Mouse (Mus musculus) kidney, embryonic 15.5 days (tissue): ENCODE results near the gene Oasl1. TPM values are rescaled to one million over a fixed set of nuclear protein-coding genes. Genes with fewer than 3 reads are reported as not detected.

Experiments
- ATAC-seq: fragments of 200-750 bp; cut with Nextera tagmentation; replicated peaks from 2 replicates; pipeline ENCODE4 v1.8.0; 2017; ENCODE audit warnings: moderate TSS enrichment; ENCODE audit not compliant: low FRiP score
- H3K27ac ChIP-seq: fragments of 300-500 bp; sonication (generic); 2 replicates; pipeline ENCODE4 v1.5.1; 2015; ENCODE audit warnings: mild to moderate bottlenecking, inconsistent platforms
- H3K27me3 ChIP-seq: fragments of 300-500 bp; sonication (generic); 2 replicates; pipeline ENCODE4 v1.6.1; 2015; ENCODE audit warnings: inconsistent platforms
- H3K36me3 ChIP-seq: fragments of 300-500 bp; sonication (generic); 2 replicates; pipeline ENCODE4 v1.6.1; 2015; ENCODE audit warnings: inconsistent platforms
- H3K4me1 ChIP-seq: fragments of 300-500 bp; sonication (generic); 2 replicates; pipeline ENCODE4 v1.6.1; 2015; ENCODE audit warnings: inconsistent platforms
- H3K4me2 ChIP-seq: fragments of 300-500 bp; sonication (generic); 2 replicates; pipeline ENCODE4 v1.6.1; 2015; ENCODE audit warnings: moderate library complexity, mild to moderate bottlenecking, inconsistent platforms
- H3K4me3 ChIP-seq: fragments of 300-500 bp; sonication (generic); replicated peaks from 2 replicates; pipeline ENCODE4 v1.5.1; 2015; ENCODE audit warnings: mild to moderate bottlenecking, inconsistent platforms
- H3K9ac ChIP-seq: fragments of 300-500 bp; sonication (generic); 2 replicates; pipeline ENCODE4 v1.6.1; 2015; ENCODE audit warnings: mild to moderate bottlenecking, inconsistent platforms
- H3K9me3 ChIP-seq: fragments of 300-500 bp; sonication (generic); replicated peaks from 2 replicates; pipeline ENCODE4 v1.6.1; 2016; ENCODE audit warnings: inconsistent platforms
- WGBS: fragments of 180-500 bp; shearing (Covaris S2); methylation state at CpG from one replicate; pipeline ENCODE4 v1.1.7; 2015; ENCODE audit warnings: mixed read lengths; 5-methylcytosine and 5-hydroxymethylcytosine counted together
- polyA plus RNA-seq: library from polyadenylated mRNA; unstranded; fragments of >200 nt; fragmentation: Nextera tagmentation; extraction: Ambion mirVana; gene quantifications from 2 replicates; pipeline ENCODE4 v1.2.1, GENCODE M21; 2015

Gene Oasl1
- polyA plus RNA-seq, 1 experiment from 2014 or later = 2.0 TPM

DNA sequence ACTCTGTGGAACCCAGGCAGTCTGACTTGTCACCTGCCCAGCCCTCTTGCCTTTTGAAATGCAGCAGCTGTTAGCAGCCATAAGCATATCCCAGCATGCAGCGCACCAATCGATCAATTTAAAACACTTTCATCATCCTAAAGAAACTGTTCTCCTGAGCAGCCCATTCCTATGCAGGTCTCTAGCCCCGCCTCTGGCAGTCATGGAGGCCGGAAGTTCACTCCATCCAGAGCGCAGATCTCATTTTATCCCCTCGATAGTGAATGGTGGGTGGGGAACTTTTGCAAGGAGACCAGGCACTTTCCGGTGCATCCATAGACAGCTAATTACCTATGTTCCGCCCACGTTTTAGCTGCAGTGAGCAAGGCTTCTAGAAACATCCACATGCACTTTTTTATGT is 49.2 kb downstream of the Oasl1 start:
- Histone ChIP-seq H3K36me3 (no peaks in the 10 kb centered on the region), H3K4me1 (peaks cover 38% of the 10 kb centered on the region), H3K4me3 (peak overlapping the region; percentile 49), H3K27me3 (0 out of 2 replicates have a peak, but pooled peaks cover 4% of the 10 kb centered on the region), H3K27ac (no peak overlapping the region), H3K9me3 (no peaks in the 10 kb centered on the region), H3K4me2 (peak overlapping the region; percentile 54), H3K9ac (no peak overlapping the region)
- ATAC-seq = no peak
- 77% methylated on average over 9 of the region's 9 CpGs for WGBS

- H3K4me2 ChIP-seq = no peak overlapping the region
- no peaks in the 10 kb centered on the region for H3K9me3 ChIP-seq
- no peak for ATAC-seq
- H3K4me1 ChIP-seq = peaks cover 28% of the 10 kb centered on the region
- no peak overlapping the region for H3K9ac ChIP-seq
- no peak overlapping the region for H3K4me3 ChIP-seq
- H3K27me3 ChIP-seq = 0 out of 2 replicates have a peak, but pooled peaks cover 2% of the 10 kb centered on the region
- H3K27ac ChIP-seq = no peak overlapping the region
- no peaks in the 10 kb centered on the region for H3K36me3 ChIP-seq
- WGBS = 79% methylated on average over 8 of the region's 8 CpGs
Measured at GRCm38 (mm10) chr5:114973131-114973530, 50.1 kb downstream of the Oasl1 start.

DNA sequence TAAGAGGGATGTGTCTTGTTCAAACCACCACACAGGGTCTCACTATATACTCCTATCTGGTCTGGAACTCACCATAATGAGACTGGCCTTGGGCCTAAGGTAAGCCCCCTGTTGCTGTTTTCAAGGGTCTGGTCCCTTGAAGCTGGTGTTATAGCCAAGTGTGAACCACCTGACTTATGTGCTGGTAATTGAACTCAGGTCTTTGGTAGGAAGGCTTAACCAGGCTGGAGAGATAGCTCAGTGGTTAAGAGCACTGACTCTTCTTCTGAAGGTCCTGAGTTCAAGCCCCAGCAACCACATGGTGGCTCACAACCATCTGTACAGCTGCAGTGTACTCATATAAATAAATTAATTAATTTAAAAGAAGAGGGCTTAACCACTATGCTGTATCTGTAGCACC is 53.9 kb downstream of the Oasl1 start:
- Histone ChIP-seq H3K4me3 (no peak overlapping the region), H3K27ac (no peak overlapping the region), H3K4me1 (peaks cover 35% of the 10 kb centered on the region), H3K27me3 (no peaks in the 10 kb centered on the region), H3K9me3 (no peaks in the 10 kb centered on the region), H3K9ac (no peak overlapping the region), H3K4me2 (no peak overlapping the region), H3K36me3 (no peaks in the 10 kb centered on the region)
- ATAC-seq = no peak

- H3K27ac ChIP-seq = no peak overlapping the region
- peaks cover 29% of the 10 kb centered on the region for H3K4me1 ChIP-seq
- no peak overlapping the region for H3K4me3 ChIP-seq
- H3K9me3 ChIP-seq = no peaks in the 10 kb centered on the region
- WGBS = 66% methylated on average over 11 of the region's 11 CpGs
- H3K36me3 ChIP-seq = no peaks in the 10 kb centered on the region
- no peaks in the 10 kb centered on the region for H3K27me3 ChIP-seq
- no peak overlapping the region for H3K4me2 ChIP-seq
- no peak for ATAC-seq
- H3K9ac ChIP-seq = no peak overlapping the region
Measured at GRCm38 (mm10) chr5:114978473-114978872, 55.4 kb downstream of the Oasl1 start.

DNA sequence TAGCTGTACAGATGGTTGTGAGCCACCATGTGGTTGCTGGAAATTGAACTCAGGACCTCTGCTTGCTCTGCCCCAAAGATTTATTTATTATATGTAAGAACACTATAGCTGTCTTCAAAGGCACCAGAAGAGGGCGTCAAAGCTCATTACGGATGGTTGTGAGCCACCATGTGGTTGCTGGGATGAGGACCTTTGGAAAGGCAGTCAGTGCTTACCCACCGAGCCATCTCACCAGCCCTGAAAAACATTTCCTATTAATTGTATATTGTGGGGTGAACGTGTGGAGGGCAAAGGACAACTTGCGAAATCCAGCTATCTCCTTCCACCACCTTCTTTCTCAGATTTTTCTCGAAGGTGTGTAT is 55.8 kb downstream of the Oasl1 start:
- ATAC-seq = no peak
- no peaks in the 10 kb centered on the region for H3K9me3 ChIP-seq
- H3K4me2 ChIP-seq = peak overlapping the region; percentile 83
- H3K4me1 ChIP-seq = peaks cover 29% of the 10 kb centered on the region
- peak overlapping the region; percentile 23; the same call in 1 of the 2 replicates for H3K27ac ChIP-seq
- no peak overlapping the region for H3K9ac ChIP-seq
- H3K27me3 ChIP-seq = no peaks in the 10 kb centered on the region
- WGBS = 3% methylated on average over 6 of the region's 6 CpGs
- H3K36me3 ChIP-seq = no peaks in the 10 kb centered on the region
- H3K4me3 ChIP-seq = peak overlapping the region; percentile 43

GRCm38 (mm10) chr5:114979250-114980121 is 56.4 kb downstream of the Oasl1 start:
- peak; percentile 57; the same call in 1 of the 2 replicates for ATAC-seq
- H3K36me3 ChIP-seq = no peaks in the 10 kb centered on the region
- H3K4me3 ChIP-seq = peak overlapping the region; percentile 43
- WGBS = 7% methylated on average over 32 of the region's 32 CpGs
- peak overlapping the region; percentile 23; the same call in 1 of the 2 replicates for H3K27ac ChIP-seq
- no peaks in the 10 kb centered on the region for H3K9me3 ChIP-seq
- H3K4me1 ChIP-seq = peaks cover 29% of the 10 kb centered on the region
- H3K27me3 ChIP-seq = no peaks in the 10 kb centered on the region
- H3K4me2 ChIP-seq = peak overlapping the region; percentile 83
- peak overlapping the region; percentile 31 for H3K9ac ChIP-seq

DNA sequence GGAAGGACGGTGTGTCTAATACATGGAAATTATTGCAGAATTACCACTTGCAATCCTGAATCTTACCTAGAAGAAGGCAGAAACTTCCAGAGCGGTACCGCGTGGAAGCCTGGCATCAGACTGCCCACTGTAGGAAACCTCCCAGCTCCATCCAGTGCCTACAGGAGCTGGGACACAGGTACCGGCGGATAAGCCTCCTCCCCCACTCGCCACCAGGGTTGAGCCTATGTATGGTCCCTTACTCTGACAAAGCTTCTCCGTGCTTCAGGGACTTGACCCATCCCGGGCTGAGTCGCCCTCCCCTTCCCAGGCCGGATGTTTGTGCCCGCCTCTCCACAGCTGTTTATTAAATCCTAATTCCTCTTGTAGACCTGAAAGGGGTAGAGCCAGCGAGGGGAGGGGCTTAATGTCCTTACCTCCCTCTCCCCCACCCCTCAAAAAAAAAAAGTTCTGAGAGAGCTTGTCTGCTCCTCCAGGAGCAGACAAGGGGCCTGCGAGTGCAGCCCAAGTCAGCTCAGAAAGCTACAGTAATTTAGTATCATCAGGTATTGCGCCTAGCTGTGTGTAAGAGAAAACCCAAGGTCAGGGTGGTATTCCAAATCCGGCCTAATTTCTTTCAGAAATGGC is 57.2 kb downstream of the Oasl1 start:
- Histone ChIP-seq H3K4me1 (peaks cover 29% of the 10 kb centered on the region), H3K9me3 (no peaks in the 10 kb centered on the region), H3K27me3 (no peaks in the 10 kb centered on the region), H3K4me3 (peak overlapping the region; percentile 43), H3K27ac (peak overlapping the region; percentile 10; the same call in 1 of the 2 replicates), H3K9ac (peak overlapping the region; percentile 31; the same call in 1 of the 2 replicates), H3K4me2 (peak overlapping the region; percentile 83), H3K36me3 (no peaks in the 10 kb centered on the region)
- ATAC-seq = peak; percentile 46
- 20% methylated on average over 16 of the region's 16 CpGs for WGBS

DNA sequence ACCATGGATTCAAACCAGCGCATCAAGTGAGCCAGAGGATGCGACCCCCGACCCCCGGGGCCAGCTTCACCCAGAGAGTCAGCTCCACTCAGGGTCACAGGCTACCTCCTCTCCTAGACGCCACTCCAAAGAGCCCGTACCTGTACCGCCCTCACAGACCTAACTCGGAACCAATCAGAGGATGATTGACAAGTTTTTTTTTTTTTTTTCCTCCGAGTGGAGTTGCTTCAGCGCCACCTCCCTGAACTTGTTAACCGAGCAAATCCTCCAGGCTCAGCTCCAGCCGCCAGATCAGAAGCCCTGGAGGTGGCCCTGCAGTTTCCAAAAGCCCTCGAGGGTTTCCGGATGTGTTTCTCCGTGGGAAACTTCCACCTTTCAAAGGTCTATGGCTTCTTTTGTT is 59.0 kb downstream of the Oasl1 start:
- no peak overlapping the region for H3K9ac ChIP-seq
- 64% methylated on average over 15 of the region's 15 CpGs for WGBS
- peaks cover 23% of the 10 kb centered on the region for H3K4me1 ChIP-seq
- no peaks in the 10 kb centered on the region for H3K36me3 ChIP-seq
- no peaks in the 10 kb centered on the region for H3K9me3 ChIP-seq
- no peak overlapping the region for H3K4me3 ChIP-seq
- H3K27ac ChIP-seq = no peak overlapping the region
- no peak for ATAC-seq
- no peaks in the 10 kb centered on the region for H3K27me3 ChIP-seq
- H3K4me2 ChIP-seq = no peak overlapping the region

- no peaks in the 10 kb centered on the region for H3K27me3 ChIP-seq
- no peak overlapping the region for H3K27ac ChIP-seq
- no peak overlapping the region for H3K4me3 ChIP-seq
- no peaks in the 10 kb centered on the region for H3K9me3 ChIP-seq
- H3K9ac ChIP-seq = no peak overlapping the region
- H3K4me1 ChIP-seq = peaks cover 5% of the 10 kb centered on the region
- ATAC-seq = no peak
- H3K4me2 ChIP-seq = no peak overlapping the region
- no peaks in the 10 kb centered on the region for H3K36me3 ChIP-seq
Measured at GRCm38 (mm10) chr5:114985074-114985473, 62.0 kb downstream of the Oasl1 start.

Other genes with a start within 250 kb of the Oasl1 start
- 78.5 and 79.2 TPM in 2 replicates for gene Gltp, start 232.3 kb upstream of the Oasl1 start, polyA plus RNA-seq
- gene Tchp, start 215.5 kb upstream of the Oasl1 start, polyA plus RNA-seq = 16.5 and 17.4 TPM in 2 replicates
- 45.3 and 49.8 TPM in 2 replicates for gene Ankrd13a, start 148.6 kb upstream of the Oasl1 start, polyA plus RNA-seq
- 42.0 and 45.5 TPM in 2 replicates for gene Git2, start 147.7 kb upstream of the Oasl1 start, polyA plus RNA-seq
- 102 and 105 TPM in 2 replicates for gene 1500011B03Rik, start 99.8 kb upstream of the Oasl1 start, polyA plus RNA-seq
- not detected in 2 replicates for gene 4930519G04Rik, start 69.6 kb upstream of the Oasl1 start, polyA plus RNA-seq
- 0.06 TPM in 1 of 2 replicates, not detected in the other for gene Gm9936, start 64.6 kb upstream of the Oasl1 start, polyA plus RNA-seq
- 4.2 and 6.2 TPM in 2 replicates for gene Oasl2, start 26.3 kb upstream of the Oasl1 start, polyA plus RNA-seq
- 62.8 and 68.0 TPM in 2 replicates for gene 2210016L21Rik, start 18.9 kb downstream of the Oasl1 start, polyA plus RNA-seq
- 12.0 and 13.9 TPM in 2 replicates for gene Hnf1a, start 47.9 kb downstream of the Oasl1 start, polyA plus RNA-seq
- gene Sppl3, start 87.9 kb downstream of the Oasl1 start, polyA plus RNA-seq = 13.6 and 14.8 TPM in 2 replicates
- 33.0 and 34.2 TPM in 2 replicates for gene Gm10401, start 175.1 kb downstream of the Oasl1 start, polyA plus RNA-seq
- 85.1 and 94.7 TPM in 2 replicates for gene Acads, start 196.1 kb downstream of the Oasl1 start, polyA plus RNA-seq
- 43.7 and 48.1 TPM in 2 replicates for gene Unc119b, start 211.7 kb downstream of the Oasl1 start, polyA plus RNA-seq
- gene Mlec, start 234.9 kb downstream of the Oasl1 start, polyA plus RNA-seq = 84.7 and 97.3 TPM in 2 replicates